Mouse (Mus musculus) hindbrain, embryonic 14.5 days (tissue): ENCODE measurements around the gene Ranbp3. TPM values are rescaled to one million over a fixed set of nuclear protein-coding genes. Genes with fewer than 3 reads are reported as not detected.

Source experiments
- ATAC-seq: fragments of 200-750 bp; cut with Nextera tagmentation; 2 replicates; pipeline ENCODE4 v1.8.0; 2017; ENCODE audit warnings: moderate number of reproducible peaks, mild to moderate bottlenecking, moderate TSS enrichment, moderate library complexity; ENCODE audit not compliant: low FRiP score
- DNase-seq: peaks from one replicate; pipeline ENCODE4 v3.0.0-alpha.2; 2015; ENCODE audit warnings: low spot score
- H3K27ac ChIP-seq: fragments of 300-500 bp; sonication (generic); 2 replicates; pipeline ENCODE4 v1.5.1; 2014; ENCODE audit warnings: mild to moderate bottlenecking, moderate library complexity
- H3K27me3 ChIP-seq: fragments of 300-500 bp; sonication (generic); 2 replicates; pipeline ENCODE4 v1.6.1; 2014; ENCODE audit warnings: mild to moderate bottlenecking, low read length, mixed read lengths; ENCODE audit not compliant: control insufficient read depth, insufficient read depth
- H3K36me3 ChIP-seq: fragments of 300-500 bp; sonication (generic); replicated peaks from 2 replicates; pipeline ENCODE4 v1.6.1; 2014; ENCODE audit not compliant: control insufficient read depth, insufficient read depth
- H3K4me1 ChIP-seq: fragments of 300-500 bp; sonication (generic); replicated peaks from 2 replicates; pipeline ENCODE4 v1.6.1; 2014; ENCODE audit warnings: antibody characterized with exemption, low read length, mixed read lengths; ENCODE audit not compliant: control insufficient read depth, insufficient read depth
- H3K4me2 ChIP-seq: fragments of 300-500 bp; sonication (generic); replicated peaks from 2 replicates; pipeline ENCODE4 v1.6.1; 2014; ENCODE audit warnings: mild to moderate bottlenecking, moderate library complexity
- H3K4me3 ChIP-seq: fragments of 300-500 bp; sonication (generic); replicated peaks from 2 replicates; pipeline ENCODE4 v1.5.1; 2014; ENCODE audit warnings: mild to moderate bottlenecking, low read length
- H3K9ac ChIP-seq: fragments of 300-500 bp; sonication (generic); 2 replicates; pipeline ENCODE4 v1.6.1; 2014
- H3K9me3 ChIP-seq: fragments of 300-500 bp; sonication (generic); 2 replicates; pipeline ENCODE4 v1.6.1; 2016; ENCODE audit warnings: low read length; ENCODE audit not compliant: control insufficient read depth
- WGBS: fragments of 180-500 bp; shearing (Covaris S2); extraction: QIAGEN DNeasy Blood & Tissue Kit; methylation state at CpG from one replicate; pipeline ENCODE4 v1.1.7; 2014; 5-methylcytosine and 5-hydroxymethylcytosine counted together
- polyA plus RNA-seq: library from polyadenylated mRNA; unstranded; fragments of >200 nt; fragmentation: Nextera tagmentation; extraction: Ambion mirVana; gene quantifications from 2 replicates; pipeline ENCODE4 v1.2.1, GENCODE M21; 2014

Gene Ranbp3
- polyA plus RNA-seq, 1 experiment from 2014 or later, result 91.8 TPM

- no peak overlapping the region for H3K27ac ChIP-seq
- DNase-seq (no peak), ATAC-seq (no peak)
- no peak overlapping the region for H3K4me3 ChIP-seq
- no peaks in the 10 kb centered on the region for H3K4me1 ChIP-seq
- no peak overlapping the region for H3K9ac ChIP-seq
- H3K4me2 ChIP-seq, result no peak overlapping the region
- H3K9me3 ChIP-seq, result no peaks in the 10 kb centered on the region
- peaks cover 2% of the 10 kb centered on the region; the same call in 1 of the 2 replicates for H3K36me3 ChIP-seq
- 45% methylated on average over 6 of the region's 6 CpGs for WGBS
- no peaks in the 10 kb centered on the region for H3K27me3 ChIP-seq
Observed at GRCm38 (mm10) chr17:56729151-56729550, 56.1 kb downstream of the Ranbp3 start.

- H3K9ac ChIP-seq, result no peak overlapping the region
- no peak overlapping the region for H3K4me2 ChIP-seq
- no peaks in the 10 kb centered on the region for H3K27me3 ChIP-seq
- DNase-seq (no peak), ATAC-seq (no peak)
- no peak overlapping the region for H3K27ac ChIP-seq
- no peaks in the 10 kb centered on the region for H3K36me3 ChIP-seq
- no peaks in the 10 kb centered on the region for H3K9me3 ChIP-seq
- H3K4me1 ChIP-seq, result no peaks in the 10 kb centered on the region
- WGBS, result 52% methylated on average over 2 of the region's 2 CpGs
- H3K4me3 ChIP-seq, result no peak overlapping the region
Observed at GRCm38 (mm10) chr17:56729656-56730055, 56.6 kb downstream of the Ranbp3 start.

- no peak for DNase-seq
Observed at GRCm38 (mm10) chr17:56736534-56736933, 63.4 kb downstream of the Ranbp3 start.

GRCm38 (mm10) chr17:56738221-56738620 is 65.1 kb downstream of the Ranbp3 start:
- ATAC-seq (no peak), DNase-seq (no peak)
- no peaks in the 10 kb centered on the region for H3K9me3 ChIP-seq
- H3K27ac ChIP-seq, result no peak overlapping the region
- no peaks in the 10 kb centered on the region for H3K27me3 ChIP-seq
- H3K36me3 ChIP-seq, result no peaks in the 10 kb centered on the region
- no peaks in the 10 kb centered on the region for H3K4me1 ChIP-seq
- H3K9ac ChIP-seq, result no peak overlapping the region
- H3K4me3 ChIP-seq, result no peak overlapping the region
- WGBS, result 87% methylated on average over 10 of the region's 10 CpGs
- no peak overlapping the region for H3K4me2 ChIP-seq

More at GRCm38 (mm10) chr17:56736534-56736933, 63.4 kb downstream of the Ranbp3 start:
- no peak overlapping the region for H3K27ac ChIP-seq
- no peaks in the 10 kb centered on the region for H3K36me3 ChIP-seq
- no peaks in the 10 kb centered on the region for H3K27me3 ChIP-seq
- H3K4me3 ChIP-seq, result no peak overlapping the region
- H3K9me3 ChIP-seq, result no peaks in the 10 kb centered on the region
- 47% methylated on average over 8 of the region's 8 CpGs for WGBS
- no peak overlapping the region for H3K9ac ChIP-seq
- no peak for ATAC-seq
- no peak overlapping the region for H3K4me2 ChIP-seq
- H3K4me1 ChIP-seq, result no peaks in the 10 kb centered on the region

- Histone ChIP-seq H3K4me1 (no peaks in the 10 kb centered on the region), H3K36me3 (no peaks in the 10 kb centered on the region), H3K9ac (no peak overlapping the region), H3K4me2 (no peak overlapping the region), H3K27ac (no peak overlapping the region), H3K9me3 (no peaks in the 10 kb centered on the region), H3K27me3 (no peaks in the 10 kb centered on the region), H3K4me3 (no peak overlapping the region)
- WGBS, result 84% methylated on average over 17 of the region's 17 CpGs
- ATAC-seq (no peak), DNase-seq (no peak)
Observed at GRCm38 (mm10) chr17:56740118-56740787, 67.2 kb downstream of the Ranbp3 start.

- Histone ChIP-seq H3K9me3 (no peaks in the 10 kb centered on the region), H3K4me2 (no peak overlapping the region), H3K27me3 (no peaks in the 10 kb centered on the region), H3K36me3 (no peaks in the 10 kb centered on the region), H3K27ac (no peak overlapping the region), H3K4me3 (no peak overlapping the region), H3K4me1 (no peaks in the 10 kb centered on the region), H3K9ac (no peak overlapping the region)
- ATAC-seq, result no peak
- DNase-seq, result no peak
- WGBS, result 79% methylated on average over 17 of the region's 17 CpGs
Observed at GRCm38 (mm10) chr17:56740788-56741160, 67.7 kb downstream of the Ranbp3 start.

- no peak overlapping the region for H3K4me3 ChIP-seq
- H3K9me3 ChIP-seq, result no peaks in the 10 kb centered on the region
- DNase-seq (no peak), ATAC-seq (no peak)
- H3K27ac ChIP-seq, result no peak overlapping the region
- peaks cover 3% of the 10 kb centered on the region; the same call in 1 of the 2 replicates for H3K27me3 ChIP-seq
- H3K4me2 ChIP-seq, result no peak overlapping the region
- H3K36me3 ChIP-seq, result no peaks in the 10 kb centered on the region
- no peak overlapping the region for H3K9ac ChIP-seq
- H3K4me1 ChIP-seq, result no peaks in the 10 kb centered on the region
- 68% methylated on average over 5 of the region's 5 CpGs for WGBS
Observed at GRCm38 (mm10) chr17:56744173-56744572, 71.1 kb downstream of the Ranbp3 start.

GRCm38 (mm10) chr17:56751404-56752072 is 78.4 kb downstream of the Ranbp3 start:
- Histone ChIP-seq H3K4me1 (no peaks in the 10 kb centered on the region), H3K27ac (no peak overlapping the region), H3K9me3 (no peaks in the 10 kb centered on the region), H3K4me3 (peak overlapping the region; percentile 30), H3K9ac (peak overlapping the region; percentile 44; the same call in 1 of the 2 replicates), H3K4me2 (peak overlapping the region; percentile 44), H3K27me3 (peaks cover 66% of the 10 kb centered on the region), H3K36me3 (no peaks in the 10 kb centered on the region)
- WGBS, result 21% methylated on average over 71 of the region's 71 CpGs
- ATAC-seq (peak; percentile 81), DNase-seq (peak; percentile 78)

GRCm38 (mm10) chr17:56753452-56753851 is 80.4 kb downstream of the Ranbp3 start:
- Histone ChIP-seq H3K27ac (no peak overlapping the region), H3K9ac (no peak overlapping the region), H3K9me3 (no peaks in the 10 kb centered on the region), H3K4me1 (peaks cover 8% of the 10 kb centered on the region; the same call in 1 of the 2 replicates), H3K4me2 (no peak overlapping the region), H3K36me3 (no peaks in the 10 kb centered on the region), H3K27me3 (peaks cover 85% of the 10 kb centered on the region), H3K4me3 (no peak overlapping the region)
- DNase-seq (no peak), ATAC-seq (no peak)
- WGBS, result 20% methylated on average over 15 of the region's 15 CpGs
